Mouse (Mus musculus) G1E (cell line): ENCODE measurements around the gene Nefh.

ENCODE experiments used
- CTCF ChIP-seq: IDR thresholded peaks from 2 replicates; pipeline ENCODE4 v1.5.1; 2012; ENCODE audit warnings: low read depth, low read length, inconsistent platforms, mixed read lengths
- POLR2AphosphoS5 ChIP-seq: IDR thresholded peaks from 2 replicates; pipeline ENCODE4 v1.6.1; 2012; ENCODE audit warnings: low read depth, low read length, inconsistent platforms; ENCODE audit not compliant: insufficient replicate concordance
- TAL1 ChIP-seq: conservative IDR thresholded peaks from 2 replicates; pipeline ENCODE4 v1.6.1; 2012; ENCODE audit warnings: low read depth, low read length, inconsistent platforms, mixed read lengths

DNA sequence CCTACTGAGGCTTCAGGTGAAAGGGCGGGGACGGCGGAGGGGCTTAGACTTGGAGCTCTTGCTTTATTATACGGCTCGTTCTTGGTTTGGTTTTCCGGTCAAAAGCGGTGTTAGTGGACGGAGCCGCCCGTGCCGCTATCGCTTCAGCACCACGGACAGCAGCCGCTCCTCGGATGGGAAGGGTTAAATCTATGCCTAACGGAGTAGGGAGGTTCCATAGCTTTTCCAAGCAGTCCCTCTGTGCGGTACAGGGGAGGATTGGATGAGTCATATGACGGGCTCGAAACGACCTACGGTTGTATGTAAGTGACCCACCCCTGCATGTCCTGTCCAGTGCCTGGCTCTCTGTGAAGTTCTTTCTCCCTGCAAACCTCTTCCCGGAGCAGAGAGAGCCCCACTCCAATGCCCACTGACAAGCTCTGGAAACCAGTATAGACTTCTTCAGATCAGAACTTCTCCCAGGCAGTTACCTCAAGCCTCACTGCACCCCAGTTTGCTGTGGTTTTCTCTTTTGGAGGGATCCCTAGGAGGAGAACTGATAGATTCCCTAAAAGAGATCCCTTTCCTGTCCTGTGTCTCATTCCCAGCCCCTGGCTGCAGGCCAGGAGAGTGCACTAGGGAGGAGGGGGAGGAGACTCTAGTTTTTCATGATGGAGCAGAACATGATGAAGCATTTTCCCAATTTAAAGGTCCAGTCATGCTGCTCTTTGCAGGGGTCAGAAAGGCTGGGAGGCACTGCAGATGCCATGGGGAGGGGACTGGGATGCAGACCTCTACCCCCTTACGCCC, 1.6 kb upstream of the Nefh start:
- no peak for TF ChIP-seq POLR2AphosphoS5
- TF ChIP-seq CTCF, result no peak
- no peak for TF ChIP-seq TAL1
